Mouse (Mus musculus) neutrophil, adult 5-6 weeks (primary cell): ENCODE measurements around the gene Trub2. TPM values are rescaled to one million over a fixed set of nuclear protein-coding genes. Genes with fewer than 3 reads are reported as not detected.
"Not testable (repeated sequence)": the region's sequence is repeated elsewhere in the genome, so short reads cannot be mapped to it uniquely, and the experiment has no call there.

ENCODE experiments used
- ATAC-seq: fragments of 151-379, 151-347 bp; 2 replicates; pipeline ENCODE4 v1.8.0; 2017; ENCODE audit warnings: mild to moderate bottlenecking, moderate TSS enrichment; ENCODE audit not compliant: insufficient number of reproducible peaks, poor library complexity, low FRiP score, severe bottlenecking; ENCODE audit errors: extremely low read depth
- total RNA-seq: library from RNA; stranded (forward); fragments of 200-1000 nt; gene quantifications from 2 replicates; pipeline ENCODE4 v1.2.3, GENCODE M21; 2017

Gene Trub2
- total RNA-seq, 1 experiment from 2014 or later = 37.5 TPM

- ATAC-seq = peak; percentile 91
These were observed 991 bp downstream of the Trub2 start, which contains the start of gene Coq4 for GRCm38 (mm10) chr2:29787104-29787917. Gene Coq4, plus strand, starts transcription at chr2:29787493.

DNA sequence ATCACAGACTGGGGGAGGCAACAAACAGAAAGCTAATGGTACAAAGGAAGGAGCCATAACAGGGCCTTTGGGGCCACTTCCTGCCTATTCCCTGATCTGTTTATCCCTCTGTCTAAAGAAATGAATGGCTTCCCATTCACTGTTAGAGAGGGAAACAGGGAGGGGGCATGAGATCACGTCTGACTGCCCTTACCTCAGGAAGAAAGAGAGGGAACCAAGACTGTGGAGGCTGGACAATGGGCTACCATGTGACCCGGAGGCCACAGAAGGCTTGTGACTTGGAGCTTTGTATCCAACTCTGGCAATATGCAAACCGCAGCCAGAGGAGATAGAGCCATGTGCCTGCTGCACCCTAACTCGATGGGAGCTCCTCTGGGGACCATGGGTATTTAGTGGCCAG lies 4.0 kb downstream of the Trub2 start:
- no peak for ATAC-seq

DNA sequence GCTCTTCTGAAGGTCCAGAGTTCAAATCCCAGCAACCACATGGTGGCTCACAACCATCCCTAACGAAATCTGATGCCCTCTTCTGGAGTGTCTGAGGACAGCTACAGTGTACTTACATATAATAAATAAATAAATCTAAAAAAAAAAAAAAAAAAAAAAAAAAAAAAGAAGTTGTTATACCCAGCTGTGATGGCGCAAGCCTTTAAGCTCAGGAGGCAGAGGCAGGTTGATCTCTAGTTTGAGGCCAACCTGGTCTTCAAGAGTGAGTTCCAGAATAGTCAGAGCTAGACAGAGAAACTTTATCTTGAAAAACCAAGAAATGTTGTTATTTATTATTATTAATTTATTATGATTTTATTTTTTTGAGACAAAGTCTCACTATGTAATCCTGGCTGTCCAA lies 7.0 kb downstream of the Trub2 start:
- not testable (repeated sequence) for ATAC-seq

DNA sequence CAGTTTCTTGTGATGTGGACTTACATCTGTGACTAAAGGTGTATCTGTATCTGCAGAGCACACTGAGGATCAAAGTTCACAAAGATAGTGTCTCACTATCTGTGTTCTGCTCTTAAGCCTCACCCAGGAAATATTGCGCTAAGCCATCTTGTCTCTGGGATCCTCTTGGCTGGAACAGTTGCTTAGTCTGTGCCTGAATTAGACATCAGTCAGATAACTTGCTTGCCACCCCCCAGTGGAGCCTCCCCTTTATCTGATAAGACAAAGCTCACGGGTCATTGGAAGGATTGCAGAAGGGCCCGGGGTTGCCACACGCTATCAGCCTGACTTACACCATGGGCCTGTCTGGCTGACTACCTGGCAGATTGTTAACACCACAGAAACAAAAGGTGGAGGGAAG lies 15.0 kb downstream of the Trub2 start:
- no peak for ATAC-seq

- ATAC-seq = peak; percentile 91
These were observed 16.5 kb downstream of the Trub2 start for GRCm38 (mm10) chr2:29771611-29772461.

DNA sequence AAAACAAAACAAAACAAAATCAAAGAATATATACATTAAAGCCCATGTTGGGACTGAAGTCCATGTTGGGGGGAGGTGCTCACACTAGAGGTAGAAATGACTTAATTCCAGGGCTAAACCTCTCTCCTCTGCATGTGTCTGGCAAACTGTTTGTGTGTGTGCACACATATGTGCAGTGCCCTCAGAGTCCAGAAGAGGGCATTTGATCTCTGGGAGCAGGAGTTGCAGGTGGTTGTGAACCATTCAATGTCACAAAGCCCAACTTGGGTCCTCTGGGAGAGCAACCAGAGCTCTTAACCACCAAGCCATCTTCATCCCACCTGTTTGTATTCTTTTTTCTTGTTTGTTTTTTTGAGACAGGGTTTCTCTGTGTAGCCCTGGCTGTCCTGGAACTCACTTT lies 18.1 kb downstream of the Trub2 start:
- no peak for ATAC-seq

DNA sequence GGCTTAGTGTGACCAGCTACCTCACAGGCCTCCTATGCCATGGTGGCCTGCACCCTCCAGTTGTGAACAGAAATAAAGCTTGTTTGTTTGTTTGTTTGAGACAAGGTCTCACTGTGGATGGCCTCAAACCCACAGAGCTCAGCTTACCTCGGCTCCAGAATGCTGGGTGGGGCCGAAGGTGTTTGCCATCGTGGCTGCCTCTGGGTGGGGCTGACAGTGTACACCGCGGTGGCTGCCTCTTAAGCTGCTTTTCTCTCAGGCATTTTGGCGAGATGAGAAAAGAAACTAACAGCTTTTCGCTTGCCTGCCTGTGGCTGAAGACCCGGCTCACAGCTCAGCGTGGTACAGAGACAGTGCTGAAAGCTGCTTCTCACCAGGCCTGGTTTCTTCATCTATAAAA lies 19.4 kb downstream of the Trub2 start:
- ATAC-seq = no peak

- no peak for ATAC-seq
These were observed 20.2 kb downstream of the Trub2 start for GRCm38 (mm10) chr2:29767976-29768709.

GRCm38 (mm10) chr2:29764831-29765230 lies 23.5 kb downstream of the Trub2 start:
- ATAC-seq = peak; percentile 85

DNA sequence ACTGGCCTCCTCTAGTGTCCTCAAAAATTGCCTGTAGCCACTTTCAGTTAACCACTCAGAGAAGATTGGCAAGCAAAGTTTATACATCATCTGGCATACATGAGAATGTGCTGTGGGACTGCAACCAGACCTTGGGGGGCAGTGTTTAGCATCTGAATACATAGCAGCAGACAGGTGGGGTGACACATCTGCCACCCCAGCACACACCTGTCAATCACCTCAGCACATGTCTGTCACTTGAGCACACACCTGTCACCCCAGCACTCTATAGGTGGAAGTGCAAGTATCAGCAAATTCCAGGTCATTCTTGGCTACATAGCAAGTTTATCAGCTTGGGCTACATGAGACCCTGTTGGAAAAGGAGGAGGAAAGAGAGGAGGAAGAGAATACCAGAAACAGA lies 32.6 kb downstream of the Trub2 start:
- ATAC-seq = no peak

DNA sequence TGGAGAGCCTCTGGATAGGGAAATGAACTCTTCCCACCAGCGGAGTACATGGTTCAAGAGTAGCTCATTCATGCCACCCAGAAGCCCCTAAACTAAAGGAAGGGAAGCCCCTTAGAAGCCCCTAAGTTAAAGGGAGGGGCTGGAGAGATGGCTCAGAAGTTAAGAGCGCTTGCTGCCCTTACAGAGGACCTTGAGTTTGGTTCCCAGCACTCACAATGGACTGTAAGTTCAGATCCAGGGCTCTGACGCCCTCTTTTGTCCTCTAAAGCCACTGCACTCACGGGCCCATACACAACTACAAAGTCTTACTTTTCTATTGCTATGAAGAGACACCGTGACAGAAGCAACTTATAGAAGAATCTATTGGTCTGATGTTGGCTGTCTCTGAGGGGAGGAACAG lies 35.9 kb downstream of the Trub2 start:
- ATAC-seq = no peak

DNA sequence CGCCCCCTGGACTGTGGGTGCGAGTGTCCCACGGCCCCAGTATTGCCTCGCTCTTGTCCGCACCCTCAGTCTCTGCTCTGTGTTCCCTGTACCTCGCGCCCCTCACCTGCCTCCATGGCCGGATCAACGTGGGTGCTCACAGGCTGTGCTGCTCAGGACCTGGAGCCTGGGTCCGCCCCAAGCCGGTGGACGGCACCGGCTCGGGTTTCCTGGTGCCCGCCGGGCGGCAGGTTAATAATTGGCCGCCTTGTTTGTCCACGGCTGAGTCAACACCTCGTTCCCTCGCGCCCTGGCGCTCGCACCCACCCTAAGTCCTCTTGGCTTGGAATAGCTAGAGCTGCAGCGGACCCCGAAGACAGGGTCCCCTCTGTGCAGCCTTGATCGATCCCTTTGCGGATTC lies 36.8 kb downstream of the Trub2 start, which contains the start of gene Gm13420:
Gene Gm13420 (minus strand): TSS at position 189 of the 400 bp plus-strand sequence.
- no peak for ATAC-seq

GRCm38 (mm10) chr2:29748499-29748898 lies 39.8 kb downstream of the Trub2 start:
- ATAC-seq = no peak

DNA sequence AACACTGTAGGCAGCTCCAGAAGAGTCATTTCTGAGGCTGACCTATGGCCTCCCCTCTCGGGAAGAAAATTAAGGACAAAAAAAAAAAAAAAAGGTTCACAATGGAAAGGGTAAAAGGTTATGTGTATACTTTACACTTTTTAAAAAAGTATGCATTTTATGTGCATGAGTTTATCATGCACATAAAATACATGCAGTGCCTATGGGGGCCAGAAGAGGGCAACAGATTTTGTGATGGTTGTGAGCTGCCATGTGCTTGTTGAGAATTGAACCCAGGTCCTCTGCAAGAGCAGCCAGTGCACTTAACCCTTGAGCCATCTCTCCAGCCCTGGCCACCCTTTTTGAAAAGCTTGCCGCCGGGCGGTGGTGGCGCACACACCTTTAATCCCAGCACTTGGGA lies 40.5 kb downstream of the Trub2 start:
- ATAC-seq = no peak

- no peak for ATAC-seq
These were observed 41.0 kb downstream of the Trub2 start for GRCm38 (mm10) chr2:29747188-29747782.

GRCm38 (mm10) chr2:29744256-29744655 lies 44.0 kb downstream of the Trub2 start:
- no peak for ATAC-seq

GRCm38 (mm10) chr2:29741207-29741606 lies 47.1 kb downstream of the Trub2 start:
- no peak for ATAC-seq

GRCm38 (mm10) chr2:29739368-29739767 lies 48.9 kb downstream of the Trub2 start:
- peak; percentile 66 for ATAC-seq

DNA sequence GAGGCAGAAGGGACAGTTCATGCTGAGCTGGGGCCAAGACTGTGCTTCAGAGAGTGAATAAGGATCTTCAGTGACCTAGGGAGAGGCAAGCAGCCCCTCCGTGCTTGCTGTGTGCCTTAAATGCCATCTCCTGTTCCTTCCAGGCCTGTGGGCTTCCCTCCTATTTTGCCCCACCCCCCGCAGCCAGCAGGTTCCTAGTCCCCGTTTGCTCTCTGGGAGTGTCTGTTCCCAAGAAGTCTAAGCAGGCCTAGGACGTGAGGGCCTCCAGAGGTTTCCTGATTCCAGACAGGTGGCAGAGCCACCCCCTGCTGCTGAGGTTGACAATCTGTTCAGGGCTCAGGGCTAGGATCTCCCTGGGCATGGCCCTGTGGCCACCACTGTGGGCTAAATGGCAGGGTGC lies 49.5 kb downstream of the Trub2 start:
- no peak for ATAC-seq
